Mouse (Mus musculus) limb, embryonic 13.5 days (tissue): Measurements from ENCODE around the gene Peli1. TPM values are rescaled to one million over a fixed set of nuclear protein-coding genes. Genes with fewer than 3 reads are reported as not detected.

Experiments used
- ATAC-seq: fragments of 200-750 bp; cut with Nextera tagmentation; 2 replicates; pipeline ENCODE4 v1.8.0; 2017; ENCODE audit warnings: low read depth, moderate number of reproducible peaks, moderate TSS enrichment; ENCODE audit not compliant: low FRiP score
- H3K27ac ChIP-seq: fragments of 300-500 bp; sonication (generic); 2 replicates; pipeline ENCODE4 v1.5.1; 2015; ENCODE audit warnings: inconsistent platforms, mild to moderate bottlenecking, moderate library complexity
- H3K27me3 ChIP-seq: fragments of 300-500 bp; sonication (generic); 2 replicates; pipeline ENCODE4 v1.6.1; 2015; ENCODE audit warnings: mild to moderate bottlenecking, inconsistent platforms
- H3K36me3 ChIP-seq: fragments of 300-500 bp; sonication (generic); 2 replicates; pipeline ENCODE4 v1.6.1; 2015; ENCODE audit warnings: inconsistent platforms, mild to moderate bottlenecking, moderate library complexity
- H3K4me1 ChIP-seq: fragments of 300-500 bp; sonication (generic); 2 replicates; pipeline ENCODE4 v1.6.1; 2015; ENCODE audit warnings: inconsistent platforms
- H3K4me2 ChIP-seq: fragments of 300-500 bp; sonication (generic); replicated peaks from 2 replicates; pipeline ENCODE4 v1.6.1; 2015; ENCODE audit warnings: inconsistent platforms, mild to moderate bottlenecking, moderate library complexity
- H3K4me3 ChIP-seq: fragments of 300-500 bp; sonication (generic); 2 replicates; pipeline ENCODE4 v1.5.1; 2015; ENCODE audit warnings: moderate library complexity, mild to moderate bottlenecking, inconsistent platforms
- H3K9ac ChIP-seq: fragments of 300-500 bp; sonication (generic); 2 replicates; pipeline ENCODE4 v1.6.1; 2015; ENCODE audit warnings: mild to moderate bottlenecking, inconsistent platforms
- H3K9me3 ChIP-seq: fragments of 300-500 bp; sonication (generic); 2 replicates; pipeline ENCODE4 v1.6.1; 2016; ENCODE audit warnings: inconsistent platforms
- WGBS: fragments of 180-500 bp; shearing (Covaris S2); methylation state at CpG from one replicate; pipeline ENCODE4 v1.1.7; 2015; 5-methylcytosine and 5-hydroxymethylcytosine counted together
- polyA plus RNA-seq: library from polyadenylated mRNA; unstranded; fragments of >200 nt; fragmentation: Nextera tagmentation; extraction: Ambion mirVana; gene quantifications from 2 replicates; pipeline ENCODE4 v1.2.1, GENCODE M21; 2015

The Peli1 gene
- polyA plus RNA-seq, 1 experiment from 2014 or later = 44.5 TPM

GRCm38 (mm10) chr11:21122399-21122798 is 31.3 kb downstream of the Peli1 start:
- ATAC-seq = no peak
- Histone ChIP-seq H3K27me3 (no peaks in the 10 kb centered on the region), H3K9me3 (no peaks in the 10 kb centered on the region), H3K4me3 (no peak overlapping the region), H3K4me1 (no peaks in the 10 kb centered on the region), H3K27ac (no peak overlapping the region), H3K9ac (no peak overlapping the region), H3K4me2 (no peak overlapping the region), H3K36me3 (peaks cover 4% of the 10 kb centered on the region; the same call in 1 of the 2 replicates)
- 78% methylated on average over 2 of the region's 2 CpGs for WGBS

DNA sequence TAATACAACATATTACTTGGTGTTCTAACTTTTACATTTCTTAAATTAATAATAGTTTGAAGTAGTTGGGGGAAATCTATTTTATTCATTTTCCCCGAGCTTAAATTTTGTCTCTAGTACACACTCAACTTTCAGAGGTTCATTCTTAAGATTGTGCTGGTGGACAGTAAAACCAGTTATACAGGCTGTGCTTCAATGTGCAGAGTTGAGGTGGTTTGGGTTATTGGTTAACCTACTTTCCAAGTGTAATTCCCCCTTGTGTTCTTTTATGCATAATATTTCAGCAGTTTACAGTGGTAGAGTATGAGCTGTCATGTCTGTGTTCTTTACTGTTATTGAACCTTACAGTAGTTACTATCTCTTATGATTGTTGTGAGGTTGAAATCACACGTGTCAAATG is 40.6 kb downstream of the Peli1 start:
- Histone ChIP-seq H3K4me2 (no peak overlapping the region), H3K27ac (no peak overlapping the region), H3K9ac (no peak overlapping the region), H3K27me3 (no peaks in the 10 kb centered on the region), H3K36me3 (peaks cover 11% of the 10 kb centered on the region), H3K4me3 (no peak overlapping the region), H3K4me1 (no peaks in the 10 kb centered on the region), H3K9me3 (peaks cover 12% of the 10 kb centered on the region)
- 86% methylated on average over 2 of the region's 2 CpGs for WGBS
- no peak for ATAC-seq

- Histone ChIP-seq H3K9me3 (no peaks in the 10 kb centered on the region), H3K4me2 (no peak overlapping the region), H3K4me3 (no peak overlapping the region), H3K27me3 (no peaks in the 10 kb centered on the region), H3K36me3 (peaks cover 24% of the 10 kb centered on the region), H3K4me1 (no peaks in the 10 kb centered on the region), H3K9ac (no peak overlapping the region), H3K27ac (no peak overlapping the region)
- whole genome bisulfite sequencing = 89% methylated on average over 2 of the region's 2 CpGs
- ATAC-seq = no peak
These were observed 43.9 kb downstream of the Peli1 start for GRCm38 (mm10) chr11:21134875-21135451.

DNA sequence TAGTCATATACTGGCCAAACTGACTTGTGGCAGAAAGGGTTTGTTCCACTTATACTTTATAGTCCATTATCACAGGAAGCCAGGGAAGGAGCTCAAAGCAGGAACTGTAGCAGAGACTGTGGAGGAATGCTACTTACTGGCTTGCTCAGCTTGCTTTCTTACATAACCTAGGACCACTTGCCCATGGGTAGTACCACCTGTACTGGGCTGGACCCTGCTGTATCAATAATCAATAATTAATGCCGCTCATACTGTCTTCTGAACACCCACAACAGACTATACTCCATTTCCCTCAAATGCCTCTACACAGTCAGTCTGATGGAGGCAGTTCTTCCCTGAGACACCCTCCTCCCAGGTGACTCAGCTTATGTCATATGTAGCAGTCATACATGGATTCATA is 48.4 kb downstream of the Peli1 start:
- H3K36me3 ChIP-seq = peaks cover 51% of the 10 kb centered on the region
- 100% methylated on average over 1 of the region's 1 CpGs for WGBS

DNA sequence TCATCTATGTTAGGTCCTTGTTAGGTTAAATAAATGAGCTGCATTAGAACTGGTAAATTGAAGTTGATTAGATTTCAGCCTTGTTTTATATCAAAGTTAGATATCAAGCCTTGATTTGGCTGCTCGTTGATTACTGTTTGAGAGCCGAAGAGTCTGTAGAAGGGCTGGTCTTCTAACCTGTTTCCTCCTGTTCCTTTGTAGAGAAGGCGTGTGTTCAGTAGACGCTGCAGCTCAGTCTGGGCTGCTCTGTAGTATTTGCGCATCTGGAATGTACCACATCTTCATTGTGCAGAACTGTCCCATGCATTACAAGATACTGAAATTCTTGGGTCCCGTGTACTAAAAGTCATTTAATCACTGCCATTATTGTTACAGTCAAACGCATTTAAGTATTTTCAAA is 50.2 kb downstream of the Peli1 start:
- Histone ChIP-seq H3K9ac (no peak overlapping the region), H3K9me3 (no peaks in the 10 kb centered on the region), H3K4me3 (no peak overlapping the region), H3K4me2 (no peak overlapping the region), H3K4me1 (0 out of 2 replicates have a peak, but pooled peaks cover 2% of the 10 kb centered on the region), H3K36me3 (peaks cover 51% of the 10 kb centered on the region), H3K27me3 (no peaks in the 10 kb centered on the region), H3K27ac (no peak overlapping the region)
- ATAC-seq = no peak
- 86% methylated on average over 7 of the region's 7 CpGs for WGBS

More for the DNA sequence above, 48.4 kb downstream of the Peli1 start:
- no peak overlapping the region for H3K4me2 ChIP-seq
- ATAC-seq = no peak
- 0 out of 2 replicates have a peak, but pooled peaks cover 2% of the 10 kb centered on the region for H3K4me1 ChIP-seq
- no peaks in the 10 kb centered on the region for H3K9me3 ChIP-seq
- H3K9ac ChIP-seq = no peak overlapping the region
- H3K27ac ChIP-seq = no peak overlapping the region
- H3K27me3 ChIP-seq = no peaks in the 10 kb centered on the region
- no peak overlapping the region for H3K4me3 ChIP-seq

DNA sequence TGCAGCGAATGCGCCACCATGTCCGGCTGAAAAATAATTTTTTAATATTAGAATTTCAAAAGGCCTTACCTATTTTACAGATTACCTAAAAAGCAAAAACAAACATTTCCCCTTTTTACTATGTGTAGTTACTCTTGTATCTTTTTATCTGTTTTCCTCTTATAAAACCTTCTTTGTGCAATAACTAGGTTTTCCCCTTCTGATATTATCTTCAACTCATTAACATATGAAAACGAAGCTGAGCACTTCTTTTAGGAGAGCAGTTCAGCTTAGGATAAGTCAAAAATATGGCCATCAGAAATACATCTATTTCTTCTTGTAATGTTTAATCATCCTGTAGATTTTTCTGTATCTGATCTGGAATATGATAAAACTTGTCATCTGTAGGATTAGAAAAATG is 50.7 kb downstream of the Peli1 start:
- H3K36me3 ChIP-seq = peaks cover 53% of the 10 kb centered on the region
- WGBS = 92% methylated on average over 4 of the region's 4 CpGs

DNA sequence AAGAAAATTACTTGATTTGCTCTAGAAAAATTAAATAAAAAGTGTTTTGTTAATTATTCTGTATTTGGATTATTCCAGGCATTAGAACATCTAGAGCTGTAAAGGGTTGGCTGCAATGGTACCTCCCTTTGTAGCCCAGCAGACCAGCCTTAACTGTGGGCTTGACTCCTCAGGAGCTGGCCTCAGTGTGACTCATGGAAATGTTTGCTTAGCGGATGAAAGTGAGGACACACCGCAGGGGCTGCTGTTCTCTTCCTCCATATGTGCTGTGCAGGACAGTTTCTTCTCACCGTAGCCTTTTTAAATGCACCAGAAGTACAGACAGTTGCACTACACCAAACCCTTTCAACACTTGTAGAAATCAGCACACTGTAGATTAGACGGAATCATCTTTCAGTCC is 58.4 kb downstream of the Peli1 start:
- Histone ChIP-seq H3K9me3 (no peaks in the 10 kb centered on the region), H3K4me2 (no peak overlapping the region), H3K4me3 (no peak overlapping the region), H3K4me1 (no peaks in the 10 kb centered on the region), H3K27me3 (no peaks in the 10 kb centered on the region), H3K9ac (no peak overlapping the region), H3K36me3 (peaks cover 63% of the 10 kb centered on the region), H3K27ac (no peak overlapping the region)
- no peak for ATAC-seq
- WGBS = 94% methylated on average over 4 of the region's 4 CpGs

More for the DNA sequence above, 50.7 kb downstream of the Peli1 start:
- Histone ChIP-seq H3K4me3 (no peak overlapping the region), H3K4me2 (no peak overlapping the region), H3K9me3 (no peaks in the 10 kb centered on the region), H3K27ac (no peak overlapping the region), H3K4me1 (0 out of 2 replicates have a peak, but pooled peaks cover 2% of the 10 kb centered on the region), H3K27me3 (no peaks in the 10 kb centered on the region), H3K9ac (no peak overlapping the region)
- no peak for ATAC-seq

- Histone ChIP-seq H3K4me3 (no peak overlapping the region), H3K9me3 (no peaks in the 10 kb centered on the region), H3K9ac (no peak overlapping the region), H3K27me3 (no peaks in the 10 kb centered on the region), H3K4me1 (no peaks in the 10 kb centered on the region), H3K4me2 (no peak overlapping the region), H3K36me3 (peaks cover 65% of the 10 kb centered on the region), H3K27ac (no peak overlapping the region)
- 95% methylated on average over 5 of the region's 5 CpGs for WGBS
- ATAC-seq = no peak
These were observed 59.2 kb downstream of the Peli1 start for GRCm38 (mm10) chr11:21150316-21150715.

GRCm38 (mm10) chr11:21151672-21152071 is 60.6 kb downstream of the Peli1 start:
- no peaks in the 10 kb centered on the region for H3K9me3 ChIP-seq
- H3K9ac ChIP-seq = no peak overlapping the region
- 93% methylated on average over 1 of the region's 1 CpGs for WGBS
- H3K27me3 ChIP-seq = no peaks in the 10 kb centered on the region
- no peak overlapping the region for H3K4me2 ChIP-seq
- 0 out of 2 replicates have a peak, but pooled peaks cover 3% of the 10 kb centered on the region for H3K4me1 ChIP-seq
- no peak overlapping the region for H3K27ac ChIP-seq
- H3K36me3 ChIP-seq = peaks cover 57% of the 10 kb centered on the region
- H3K4me3 ChIP-seq = no peak overlapping the region
- ATAC-seq = no peak

GRCm38 (mm10) chr11:21153111-21153510 is 62.0 kb downstream of the Peli1 start:
- 90% methylated on average over 4 of the region's 4 CpGs for WGBS
- no peak overlapping the region for H3K4me2 ChIP-seq
- no peak overlapping the region for H3K9ac ChIP-seq
- ATAC-seq = no peak
- H3K27ac ChIP-seq = no peak overlapping the region
- no peaks in the 10 kb centered on the region for H3K9me3 ChIP-seq
- H3K4me1 ChIP-seq = 0 out of 2 replicates have a peak, but pooled peaks cover 3% of the 10 kb centered on the region
- no peaks in the 10 kb centered on the region for H3K27me3 ChIP-seq
- H3K36me3 ChIP-seq = peaks cover 45% of the 10 kb centered on the region
- H3K4me3 ChIP-seq = no peak overlapping the region

GRCm38 (mm10) chr11:21157595-21157994 is 66.5 kb downstream of the Peli1 start:
- no peak overlapping the region for H3K9ac ChIP-seq
- WGBS = 69% methylated on average over 4 of the region's 4 CpGs
- H3K4me1 ChIP-seq = 0 out of 2 replicates have a peak, but pooled peaks cover 7% of the 10 kb centered on the region
- H3K36me3 ChIP-seq = peaks cover 20% of the 10 kb centered on the region
- no peak overlapping the region for H3K4me3 ChIP-seq
- H3K9me3 ChIP-seq = no peaks in the 10 kb centered on the region
- ATAC-seq = no peak
- no peak overlapping the region for H3K27ac ChIP-seq
- no peaks in the 10 kb centered on the region for H3K27me3 ChIP-seq
- H3K4me2 ChIP-seq = no peak overlapping the region

GRCm38 (mm10) chr11:21162093-21162492 is 71.0 kb downstream of the Peli1 start:
- H3K36me3 ChIP-seq = no peaks in the 10 kb centered on the region
- no peaks in the 10 kb centered on the region for H3K27me3 ChIP-seq
- H3K4me2 ChIP-seq = no peak overlapping the region
- H3K9ac ChIP-seq = no peak overlapping the region
- no peak for ATAC-seq
- H3K4me1 ChIP-seq = peaks cover 17% of the 10 kb centered on the region
- H3K9me3 ChIP-seq = no peaks in the 10 kb centered on the region
- WGBS = 75% methylated on average over 5 of the region's 5 CpGs
- no peak overlapping the region for H3K27ac ChIP-seq
- H3K4me3 ChIP-seq = no peak overlapping the region

GRCm38 (mm10) chr11:21163143-21163542 is 72.1 kb downstream of the Peli1 start:
- 52% methylated on average over 7 of the region's 7 CpGs for WGBS
- Histone ChIP-seq H3K27ac (no peak overlapping the region), H3K36me3 (no peaks in the 10 kb centered on the region), H3K9me3 (no peaks in the 10 kb centered on the region), H3K4me2 (0 out of 2 replicates have a peak overlapping the region, but pooled peaks have one; percentile 16), H3K27me3 (no peaks in the 10 kb centered on the region), H3K4me3 (no peak overlapping the region), H3K9ac (no peak overlapping the region), H3K4me1 (peaks cover 17% of the 10 kb centered on the region)
- ATAC-seq = no peak
